Mouse (Mus musculus): Measurements from ENCODE around the gene Irs4. TPM values are rescaled to one million over a fixed set of nuclear protein-coding genes. Genes with fewer than 3 reads are reported as not detected.

Irs4 gene
- total RNA-seq (2021) = 1 to 10 TPM in 1 of 2 experiments, under 1 TPM in 1; 0.88 to 3.7 TPM

GRCm38 (mm10) chrX:141724937-141725918, at the start of gene Irs4:
Gene Irs4 (minus strand): TSS chrX:141725263.
- intact Hi-C loops (cut with DNase I) = no loop called here
- peak; percentile 25 for DNase-seq

- intact Hi-C loops (cut with DNase I) = no loop called here
- DNase-seq = no peak
Measured at GRCm38 (mm10) chrX:141750360-141750759, 25.3 kb upstream of the Irs4 start.

- DNase-seq = no peak
- intact Hi-C loops (cut with DNase I) = no loop called here
Measured at GRCm38 (mm10) chrX:141729570-141729969, 4.5 kb upstream of the Irs4 start.

GRCm38 (mm10) chrX:141724391-141724891, 622 bp downstream of the Irs4 start:
- DNase-seq = peak; percentile 2
- intact Hi-C loops (cut with DNase I) = no loop called here

- peak; percentile 2 for DNase-seq
- intact Hi-C loops (cut with DNase I) = no loop called here
Measured at GRCm38 (mm10) chrX:141723936-141724335, 1.1 kb downstream of the Irs4 start.

GRCm38 (mm10) chrX:141721725-141722124, 3.3 kb downstream of the Irs4 start:
- peak; percentile 25 for DNase-seq
- intact Hi-C loops (cut with DNase I) = no loop called here

Other genes with a start within 250 kb of the Irs4 start
- gene Col4a5, start 249.9 kb downstream of the Irs4 start, total RNA-seq (2021) = 1 to 10 TPM; 8.3 to 9.8 TPM
- not detected for gene Gm15294, start 150.0 kb upstream of the Irs4 start, total RNA-seq (2021)